Mouse (Mus musculus) ES-E14 (cell line): ENCODE results near the gene Gm10234.

Experiments used
- CHD2 ChIP-seq: IDR thresholded peaks from 2 replicates; pipeline ENCODE4 v1.6.1; 2014; ENCODE audit warnings: mild to moderate bottlenecking, low read depth, low read length, inconsistent platforms
- HCFC1 ChIP-seq: IDR thresholded peaks from 2 replicates; pipeline ENCODE4 v1.6.1; 2012; ENCODE audit warnings: low read length, inconsistent platforms, borderline replicate concordance; ENCODE audit not compliant: insufficient read depth
- MAFK ChIP-seq: IDR thresholded peaks from 2 replicates; pipeline ENCODE4 v1.6.1; 2014; ENCODE audit warnings: mild to moderate bottlenecking, low read depth, low read length, inconsistent platforms; ENCODE audit not compliant: insufficient read depth
- ZC3H11A ChIP-seq: IDR thresholded peaks from 2 replicates; pipeline ENCODE4 v1.6.1; 2012; ENCODE audit warnings: low read depth, mild to moderate bottlenecking, inconsistent platforms, low read length, borderline replicate concordance
- ZNF384 ChIP-seq: IDR thresholded peaks from 2 replicates; pipeline ENCODE4 v1.6.1; 2012; ENCODE audit warnings: low read depth, low read length, inconsistent platforms

DNA sequence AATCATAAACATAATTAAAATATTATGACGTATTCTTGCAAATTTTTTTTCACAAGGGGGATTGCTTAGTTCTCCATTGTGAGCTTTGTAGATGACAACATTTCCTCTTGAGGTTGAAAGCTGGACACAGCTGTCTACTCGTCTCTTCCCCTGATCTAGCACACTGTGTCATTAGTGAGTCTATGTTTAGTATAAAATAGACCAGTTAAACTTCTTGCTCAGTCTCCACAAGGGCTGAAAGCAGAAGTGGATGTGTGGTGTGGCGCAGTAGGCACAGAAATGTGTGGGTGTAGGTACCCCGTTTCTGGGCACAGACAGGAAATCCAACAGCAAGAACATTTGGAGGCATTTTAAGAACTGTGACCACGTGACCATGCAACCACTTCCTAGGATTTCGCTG, 12.9 kb downstream of the Gm10234 start:
- TF ChIP-seq MAFK (no peak), CHD2 (no peak), HCFC1 (no peak), ZNF384 (no peak), ZC3H11A (no peak)
